Mouse (Mus musculus) G1E (cell line): ENCODE measurements around the gene Upk2.

Experiments
- CTCF ChIP-seq: IDR thresholded peaks from 2 replicates; pipeline ENCODE4 v1.5.1; 2012; ENCODE audit warnings: low read depth, low read length, inconsistent platforms, mixed read lengths
- GATA1 ChIP-seq: IDR thresholded peaks from 2 replicates; pipeline ENCODE4 v1.6.1; 2012; ENCODE audit warnings: borderline replicate concordance, low read length, inconsistent platforms, mixed read lengths
- GATA2 ChIP-seq: IDR thresholded peaks from 2 replicates; pipeline ENCODE4 v1.6.1; 2012; ENCODE audit warnings: low read depth, low read length, inconsistent platforms, borderline replicate concordance
- TAL1 ChIP-seq: conservative IDR thresholded peaks from 2 replicates; pipeline ENCODE4 v1.6.1; 2012; ENCODE audit warnings: low read depth, low read length, inconsistent platforms, mixed read lengths

GRCm38 (mm10) chr9:44500163-44500533 lies 45.4 kb upstream of the Upk2 start:
- TF ChIP-seq CTCF (no peak), GATA1 (no peak), TAL1 (no peak), GATA2 (no peak)
